Mouse (Mus musculus) stomach, postnatal 0 days (tissue): ENCODE measurements around the gene Tpd52l1.

ENCODE experiments used
- CTCF ChIP-seq: IDR thresholded peaks from 2 replicates; pipeline ENCODE4 v1.5.1; 2016; ENCODE audit warnings: antibody characterized with exemption, low read depth, mild to moderate bottlenecking, moderate library complexity
- EP300 ChIP-seq: optimal IDR thresholded peaks from 2 replicates; pipeline ENCODE3; 2016; ENCODE audit warnings: antibody characterized with exemption

GRCm38 (mm10) chr10:31318491-31318890 is 127.3 kb downstream of the Tpd52l1 start:
- TF ChIP-seq EP300 (no peak), CTCF (no peak)
